Mouse (Mus musculus): ENCODE data around the gene Xpnpep2. TPM values are rescaled to one million over a fixed set of nuclear protein-coding genes. Genes with fewer than 3 reads are reported as not detected.

The Xpnpep2 gene
- polyA plus RNA-seq, 1 experiment, result 1.0 TPM

DNA sequence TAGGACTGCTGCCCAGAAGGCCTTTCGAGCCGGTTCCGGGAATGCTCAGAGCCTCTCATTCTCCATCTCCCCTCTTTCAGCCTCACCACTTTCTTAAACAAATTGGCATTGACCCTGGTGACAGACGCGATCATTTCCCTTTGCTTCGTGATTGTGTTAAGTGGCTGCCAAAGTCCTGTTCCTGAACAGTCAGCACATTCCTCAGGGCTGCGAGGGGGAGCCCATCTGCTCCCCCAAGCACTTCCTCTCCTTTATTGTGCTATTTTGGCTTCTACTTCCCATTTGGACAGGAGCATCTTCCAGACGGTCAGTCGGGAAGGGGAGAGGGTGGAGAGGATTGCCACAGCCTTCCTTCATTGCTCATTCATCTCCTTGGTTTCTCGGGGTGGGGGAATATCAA is 16.4 kb upstream of the Xpnpep2 start:
- H3K4me2 ChIP-seq (ENCODE audit: low read depth), result no peak overlapping the region
- TF ChIP-seq MYOG (IDR thresholded peaks at IDR 0.05; ENCODE audit: control insufficient read depth in 1 of 3, insufficient read depth in 1 of 3, insufficient read length in 2 of 3, low read depth in 2 of 3) (no peak), TCF12 (IDR thresholded peaks at IDR 0.05; ENCODE audit: insufficient read depth, poor library complexity, severe bottlenecking) (no peak), POLR2AphosphoS2 (IDR thresholded peaks at IDR 0.05; ENCODE audit: insufficient read length, low read depth) (no peak)
- no peaks in the 10 kb centered on the region for H3K79me2 ChIP-seq (ENCODE audit: control insufficient read depth, insufficient read depth)
- no peak overlapping the region for H3K4me3 ChIP-seq
- no peak overlapping the region for H3ac ChIP-seq (ENCODE audit: control insufficient read depth, insufficient read length)
- H3K27me3 ChIP-seq (ENCODE audit: control insufficient read depth, insufficient read depth, insufficient read length), result no peaks in the 10 kb centered on the region
- H3K36me3 ChIP-seq (ENCODE audit: control insufficient read depth, insufficient read depth), result no peaks in the 10 kb centered on the region

DNA sequence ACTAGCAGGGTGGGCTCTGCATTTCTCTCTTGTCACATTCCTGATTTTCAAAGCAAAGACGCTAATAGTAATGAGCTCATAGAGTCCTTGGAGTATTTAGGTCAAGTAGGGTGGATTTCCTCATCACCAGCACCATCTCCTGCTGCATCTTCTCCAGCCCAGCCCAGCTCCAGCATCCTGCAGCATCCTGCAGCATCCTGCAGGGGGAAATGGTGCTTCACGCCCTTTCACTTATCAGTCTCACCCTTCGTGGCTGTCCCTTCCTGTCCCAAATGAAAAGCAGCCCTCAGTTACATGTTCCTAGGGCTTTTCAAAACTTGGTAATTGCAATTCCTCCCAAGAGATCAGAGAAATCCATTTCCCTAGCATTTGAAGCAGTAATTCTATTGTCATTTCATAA is 15.0 kb upstream of the Xpnpep2 start:
- H3K36me3 ChIP-seq (ENCODE audit: control insufficient read depth, insufficient read depth), result no peaks in the 10 kb centered on the region
- H3K4me2 ChIP-seq (ENCODE audit: low read depth), result no peak overlapping the region
- H3ac ChIP-seq (ENCODE audit: control insufficient read depth, insufficient read length), result no peak overlapping the region
- no peak overlapping the region for H3K4me3 ChIP-seq
- TF ChIP-seq MAX (IDR thresholded peaks at IDR 0.05; ENCODE audit: low read depth), result no peak
- TF ChIP-seq REST (IDR thresholded peaks at IDR 0.05; ENCODE audit: insufficient read depth, insufficient read length), result no peak
- no peak for TF ChIP-seq POLR2AphosphoS2 (IDR thresholded peaks at IDR 0.05; ENCODE audit: insufficient read length, low read depth)
- TF ChIP-seq TCF3 (IDR thresholded peaks at IDR 0.05; ENCODE audit: insufficient read length, low read depth), result no peak
- TF ChIP-seq TCF12 (IDR thresholded peaks at IDR 0.05; ENCODE audit: insufficient read depth, poor library complexity, severe bottlenecking), result no peak
- no peak for TF ChIP-seq USF1 (IDR thresholded peaks at IDR 0.05; ENCODE audit: low read depth)
- no peak for TF ChIP-seq SRF (IDR thresholded peaks at IDR 0.05; ENCODE audit: control insufficient read depth, insufficient read length, low read depth)
- no peak for TF ChIP-seq MYOD1 (IDR thresholded peaks at IDR 0.05; ENCODE audit: control insufficient read depth in 1 of 3, insufficient read length in 2 of 3, low read depth in 2 of 3)
- no peak for TF ChIP-seq E2F4 (IDR thresholded peaks at IDR 0.05; ENCODE audit: insufficient read depth)
- TF ChIP-seq MYOG (IDR thresholded peaks at IDR 0.05; ENCODE audit: control insufficient read depth in 1 of 3, insufficient read depth in 1 of 3, insufficient read length in 2 of 3, low read depth in 2 of 3), result no peak
- TF ChIP-seq CEBPB (IDR thresholded peaks at IDR 0.05; ENCODE audit: insufficient read depth, poor library complexity, severe bottlenecking), result no peak
- no peak for TF ChIP-seq POLR2A (IDR thresholded peaks at IDR 0.05; ENCODE audit: insufficient read length, low read depth)
- no peaks in the 10 kb centered on the region for H3K27me3 ChIP-seq (ENCODE audit: control insufficient read depth, insufficient read depth, insufficient read length)
- no peaks in the 10 kb centered on the region for H3K79me2 ChIP-seq (ENCODE audit: control insufficient read depth, insufficient read depth)

GRCm38 (mm10) chrX:48094658-48095057 is 13.9 kb upstream of the Xpnpep2 start:
- Histone ChIP-seq H3ac (ENCODE audit: control insufficient read depth, insufficient read length) (no peak overlapping the region), H3K79me2 (ENCODE audit: control insufficient read depth, insufficient read depth) (no peaks in the 10 kb centered on the region), H3K36me3 (ENCODE audit: control insufficient read depth, insufficient read depth) (no peaks in the 10 kb centered on the region), H3K4me3 (no peak overlapping the region), H3K27me3 (ENCODE audit: control insufficient read depth, insufficient read depth, insufficient read length) (no peaks in the 10 kb centered on the region), H3K4me2 (ENCODE audit: low read depth) (no peak overlapping the region)
- TF ChIP-seq CEBPB (IDR thresholded peaks at IDR 0.05; ENCODE audit: insufficient read depth, poor library complexity, severe bottlenecking), result no peak
- TF ChIP-seq TCF12 (IDR thresholded peaks at IDR 0.05; ENCODE audit: insufficient read depth, poor library complexity, severe bottlenecking), result no peak
- no peak for TF ChIP-seq POLR2AphosphoS2 (IDR thresholded peaks at IDR 0.05; ENCODE audit: insufficient read length, low read depth)
- no peak for TF ChIP-seq MAX (IDR thresholded peaks at IDR 0.05; ENCODE audit: low read depth)
- no peak for TF ChIP-seq REST (IDR thresholded peaks at IDR 0.05; ENCODE audit: insufficient read depth, insufficient read length)
- TF ChIP-seq POLR2A (IDR thresholded peaks at IDR 0.05; ENCODE audit: insufficient read length, low read depth), result no peak
- no peak for TF ChIP-seq USF1 (IDR thresholded peaks at IDR 0.05; ENCODE audit: low read depth)
- no peak for TF ChIP-seq SRF (IDR thresholded peaks at IDR 0.05; ENCODE audit: control insufficient read depth, insufficient read length, low read depth)
- TF ChIP-seq MYOD1 (IDR thresholded peaks at IDR 0.05; ENCODE audit: control insufficient read depth in 1 of 3, insufficient read length in 2 of 3, low read depth in 2 of 3), result no peak

DNA sequence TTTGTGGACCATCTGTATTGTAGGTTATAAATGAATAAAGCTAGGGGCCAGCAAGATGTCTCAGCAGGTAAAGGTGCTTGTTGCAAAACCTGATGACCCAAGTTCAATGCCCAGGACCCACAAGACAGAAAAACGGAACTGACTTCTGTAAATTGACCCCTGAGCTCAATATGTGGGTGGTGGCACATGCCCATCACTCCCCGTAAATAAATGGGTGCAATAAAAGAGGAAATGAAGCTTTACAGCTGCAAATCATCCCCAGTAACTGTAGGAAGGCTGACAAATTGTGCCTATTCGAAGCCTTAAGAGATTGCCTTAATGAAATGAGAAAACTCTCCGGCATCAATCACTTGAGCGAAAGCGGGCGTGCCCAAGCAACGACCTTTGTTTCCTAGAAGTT is 11.9 kb upstream of the Xpnpep2 start:
- Histone ChIP-seq H3ac (ENCODE audit: control insufficient read depth, insufficient read length) (no peak overlapping the region), H3K36me3 (ENCODE audit: control insufficient read depth, insufficient read depth) (no peaks in the 10 kb centered on the region), H3K79me2 (ENCODE audit: control insufficient read depth, insufficient read depth) (no peaks in the 10 kb centered on the region), H3K27me3 (ENCODE audit: control insufficient read depth, insufficient read depth, insufficient read length) (no peaks in the 10 kb centered on the region), H3K4me3 (no peak overlapping the region), H3K4me2 (ENCODE audit: low read depth) (no peak overlapping the region)
- no peak for TF ChIP-seq POLR2AphosphoS2 (IDR thresholded peaks at IDR 0.05; ENCODE audit: insufficient read length, low read depth)

GRCm38 (mm10) chrX:48098470-48099129 is 9.9 kb upstream of the Xpnpep2 start:
- Histone ChIP-seq H3K4me2 (ENCODE audit: low read depth) (no peak overlapping the region), H3K36me3 (ENCODE audit: control insufficient read depth, insufficient read depth) (no peaks in the 10 kb centered on the region), H3ac (ENCODE audit: control insufficient read depth, insufficient read length) (no peak overlapping the region), H3K79me2 (ENCODE audit: control insufficient read depth, insufficient read depth) (no peaks in the 10 kb centered on the region), H3K27me3 (ENCODE audit: control insufficient read depth, insufficient read depth, insufficient read length) (no peaks in the 10 kb centered on the region), H3K4me3 (no peak overlapping the region)
- TF ChIP-seq MYOD1 (IDR thresholded peaks at IDR 0.05; ENCODE audit: control insufficient read depth in 1 of 3, insufficient read length in 2 of 3, low read depth in 2 of 3) (no peak), REST (IDR thresholded peaks at IDR 0.05; ENCODE audit: insufficient read depth, insufficient read length) (no peak)
